Mouse (Mus musculus): ENCODE data around the gene Ptafr. TPM values are rescaled to one million over a fixed set of nuclear protein-coding genes. Genes with fewer than 3 reads are reported as not detected.
"Not testable (repeated sequence)": the region's sequence is repeated elsewhere in the genome, so short reads cannot be mapped to it uniquely, and the experiment has no call there.

Ptafr gene
- polyA plus RNA-seq, 1 experiment from 2014 or later, result 1.2 TPM

DNA sequence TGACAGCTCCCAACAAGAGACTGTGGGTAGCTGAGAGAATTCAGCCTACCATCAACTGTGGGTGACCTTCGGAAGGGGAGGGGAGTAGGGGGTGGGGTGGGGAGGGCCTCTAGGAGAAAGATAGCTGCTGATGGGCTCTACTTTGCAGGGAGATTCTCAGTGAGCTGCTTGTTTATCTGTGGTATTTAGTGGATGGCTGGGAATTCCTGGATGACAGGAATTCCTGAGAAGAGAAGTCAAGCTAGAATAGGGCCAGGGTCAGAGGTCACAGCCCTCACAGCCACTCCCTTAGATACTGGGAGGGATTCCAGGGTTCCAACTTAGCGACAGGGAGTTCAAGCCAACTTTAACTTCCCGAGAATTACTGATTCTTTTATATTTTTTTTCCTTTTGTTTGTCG, 30.3 kb downstream of the Ptafr start:
- Histone ChIP-seq H3K27ac (no peak overlapping the region), H3K9ac (no peak overlapping the region), H3K27me3 (no peaks in the 10 kb centered on the region), H3K36me3 (no peaks in the 10 kb centered on the region), H3K4me3 (no peak overlapping the region), H3K4me2 (no peak overlapping the region), H3K4me1 (no peaks in the 10 kb centered on the region), H3K9me3 (no peaks in the 10 kb centered on the region)
- no peak for ATAC-seq (ENCODE audit: borderline replicate concordance, extremely low read depth, low FRiP score, low TSS enrichment)
- 24% methylated on average over 4 of the region's 4 CpGs for WGBS

DNA sequence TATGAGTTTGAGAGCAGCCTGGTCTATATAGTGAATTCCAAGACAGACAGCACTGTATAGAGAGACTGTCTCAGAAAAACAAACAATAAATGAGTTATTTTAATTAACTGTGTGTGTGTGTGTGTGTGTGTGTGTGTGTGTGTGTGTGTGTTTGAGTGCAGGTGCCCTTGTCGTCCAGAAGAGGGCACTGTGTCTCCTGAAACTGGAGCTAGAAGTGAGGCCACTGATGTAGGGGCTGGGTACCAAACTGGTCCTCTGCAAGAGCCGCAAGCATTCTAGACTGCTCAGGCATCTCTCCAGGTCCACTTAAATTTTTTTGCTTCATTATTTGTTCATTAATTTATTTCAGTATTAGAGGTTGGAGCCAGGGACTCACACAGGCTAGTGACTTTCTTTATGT, 35.0 kb downstream of the Ptafr start:
- no peaks in the 10 kb centered on the region for H3K27me3 ChIP-seq
- no peaks in the 10 kb centered on the region for H3K36me3 ChIP-seq
- H3K4me2 ChIP-seq, result no peak overlapping the region
- no peak overlapping the region for H3K9ac ChIP-seq
- 80% methylated on average over 2 of the region's 2 CpGs for WGBS
- ATAC-seq (ENCODE audit: borderline replicate concordance, extremely low read depth, low FRiP score, low TSS enrichment), result no peak
- no peaks in the 10 kb centered on the region for H3K9me3 ChIP-seq
- no peaks in the 10 kb centered on the region for H3K4me1 ChIP-seq
- no peak overlapping the region for H3K4me3 ChIP-seq
- no peak overlapping the region for H3K27ac ChIP-seq

DNA sequence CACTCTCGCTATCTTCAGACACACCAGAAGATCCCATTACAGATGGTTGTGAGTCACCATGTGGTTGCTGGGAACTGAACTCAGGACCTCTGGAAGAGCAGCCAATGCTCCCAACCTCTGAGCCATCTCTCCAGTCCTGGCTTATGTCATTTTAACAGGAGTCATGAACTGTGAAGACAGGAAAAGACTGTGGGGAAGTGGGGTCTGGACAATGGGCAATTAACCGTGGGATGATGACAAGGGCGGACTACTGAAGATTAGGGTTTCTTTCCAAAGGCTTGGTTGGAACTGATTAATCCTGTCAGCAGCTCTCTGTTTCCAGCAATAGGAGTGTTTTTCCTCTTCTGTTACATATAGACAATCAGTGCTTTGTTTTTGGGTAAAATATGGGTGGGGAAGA, 35.9 kb downstream of the Ptafr start:
- Histone ChIP-seq H3K36me3 (no peaks in the 10 kb centered on the region), H3K27me3 (no peaks in the 10 kb centered on the region), H3K27ac (no peak overlapping the region), H3K9me3 (no peaks in the 10 kb centered on the region), H3K4me1 (no peaks in the 10 kb centered on the region), H3K9ac (no peak overlapping the region), H3K4me3 (no peak overlapping the region), H3K4me2 (no peak overlapping the region)
- ATAC-seq (ENCODE audit: borderline replicate concordance, extremely low read depth, low FRiP score, low TSS enrichment), result no peak
- 63% methylated on average over 3 of the region's 3 CpGs for WGBS

DNA sequence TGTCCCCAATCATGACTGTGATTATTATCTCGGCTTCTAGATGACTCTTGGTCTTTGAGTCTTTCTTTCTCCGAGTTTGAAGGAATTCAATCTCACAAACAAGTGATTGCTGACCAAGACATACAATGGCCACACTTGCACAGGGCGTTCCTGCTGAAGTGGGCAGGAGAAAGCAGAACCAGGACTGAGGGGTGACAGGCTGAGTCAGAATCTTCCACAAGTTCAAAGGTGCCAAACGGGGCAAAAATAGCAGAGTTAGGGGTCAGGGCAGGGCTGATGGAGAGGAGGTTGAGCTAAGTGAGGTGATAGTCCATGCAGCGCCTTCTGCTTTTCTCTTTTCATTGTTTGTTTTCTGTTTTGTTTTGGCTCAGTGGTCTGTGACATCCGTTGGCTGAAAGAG, 36.6 kb downstream of the Ptafr start:
- Histone ChIP-seq H3K9ac (no peak overlapping the region), H3K9me3 (no peaks in the 10 kb centered on the region), H3K36me3 (no peaks in the 10 kb centered on the region), H3K27me3 (no peaks in the 10 kb centered on the region), H3K27ac (no peak overlapping the region), H3K4me2 (no peak overlapping the region), H3K4me3 (no peak overlapping the region), H3K4me1 (0 out of 2 replicates have a peak, but pooled peaks cover under 1% of the 10 kb centered on the region)
- no peak for ATAC-seq (ENCODE audit: borderline replicate concordance, extremely low read depth, low FRiP score, low TSS enrichment)
- WGBS, result 76% methylated on average over 6 of the region's 6 CpGs

GRCm38 (mm10) chr4:132601242-132601641, 37.4 kb downstream of the Ptafr start:
- WGBS, result 90% methylated on average over 4 of the region's 5 CpGs
- H3K9ac ChIP-seq; H3K4me3 ChIP-seq; H3K27ac ChIP-seq; H3K4me1 ChIP-seq; H3K4me2 ChIP-seq; ATAC-seq (ENCODE audit: borderline replicate concordance, extremely low read depth, low FRiP score, low TSS enrichment); H3K27me3 ChIP-seq; H3K9me3 ChIP-seq; H3K36me3 ChIP-seq: not testable (repeated sequence)

DNA sequence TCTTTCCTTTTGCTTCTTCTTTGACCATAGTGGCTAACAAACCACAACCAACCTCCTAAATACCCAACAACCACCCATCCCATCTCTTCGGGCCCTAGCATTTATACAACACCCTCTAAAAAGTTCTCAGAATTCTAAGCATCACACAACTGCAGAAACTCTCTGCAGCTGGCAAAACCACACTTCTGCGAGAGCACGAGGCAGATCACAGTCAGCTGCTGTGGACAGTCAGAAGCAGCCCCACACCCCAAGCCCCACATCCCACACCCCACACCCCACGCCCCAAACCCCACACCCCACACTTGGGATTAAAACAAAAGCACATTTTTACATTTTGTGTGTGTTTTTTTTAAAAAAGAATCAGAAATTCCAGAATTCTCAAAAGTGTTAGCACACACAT, 39.6 kb downstream of the Ptafr start:
- 69% methylated on average over 4 of the region's 4 CpGs for WGBS
- no peaks in the 10 kb centered on the region for H3K36me3 ChIP-seq
- no peak overlapping the region for H3K4me2 ChIP-seq
- no peak overlapping the region for H3K27ac ChIP-seq
- no peaks in the 10 kb centered on the region for H3K9me3 ChIP-seq
- 0 out of 2 replicates have a peak, but pooled peaks cover 3% of the 10 kb centered on the region for H3K4me1 ChIP-seq
- no peaks in the 10 kb centered on the region for H3K27me3 ChIP-seq
- no peak for ATAC-seq (ENCODE audit: borderline replicate concordance, extremely low read depth, low FRiP score, low TSS enrichment)
- no peak overlapping the region for H3K4me3 ChIP-seq
- H3K9ac ChIP-seq, result no peak overlapping the region

GRCm38 (mm10) chr4:132605816-132606215, 41.9 kb downstream of the Ptafr start:
- no peak overlapping the region for H3K4me2 ChIP-seq
- WGBS, result 24% methylated on average over 5 of the region's 5 CpGs
- H3K9ac ChIP-seq, result no peak overlapping the region
- H3K4me1 ChIP-seq, result 0 out of 2 replicates have a peak, but pooled peaks cover 3% of the 10 kb centered on the region
- ATAC-seq (ENCODE audit: borderline replicate concordance, extremely low read depth, low FRiP score, low TSS enrichment), result peak; percentile 83
- no peaks in the 10 kb centered on the region for H3K9me3 ChIP-seq
- no peaks in the 10 kb centered on the region for H3K27me3 ChIP-seq
- H3K27ac ChIP-seq, result peak overlapping the region; percentile 33; the same call in 1 of the 2 replicates
- H3K4me3 ChIP-seq, result no peak overlapping the region
- H3K36me3 ChIP-seq, result no peaks in the 10 kb centered on the region

DNA sequence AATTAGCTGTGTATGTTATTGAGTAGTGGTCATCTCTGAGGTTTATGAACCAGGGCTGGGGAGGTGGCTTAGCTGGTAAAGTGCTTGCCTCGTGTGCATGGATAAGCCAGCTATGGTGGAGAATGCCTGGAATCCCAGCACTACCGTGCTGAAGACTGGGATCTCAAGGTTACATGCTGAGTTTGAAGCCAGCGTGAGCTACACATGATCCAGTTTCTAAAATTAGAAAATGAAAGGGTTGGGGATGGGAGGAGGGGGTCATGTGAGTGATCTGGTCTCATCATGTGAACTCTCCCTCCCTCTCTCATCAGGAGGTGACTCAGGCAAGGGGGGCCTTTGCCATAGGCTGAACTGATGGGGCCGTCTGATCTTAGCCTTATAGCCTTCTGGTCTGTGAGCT, 44.3 kb downstream of the Ptafr start:
- Histone ChIP-seq H3K27ac (no peak overlapping the region), H3K9me3 (no peaks in the 10 kb centered on the region), H3K4me1 (0 out of 2 replicates have a peak, but pooled peaks cover 3% of the 10 kb centered on the region), H3K4me3 (no peak overlapping the region), H3K27me3 (no peaks in the 10 kb centered on the region), H3K4me2 (no peak overlapping the region), H3K9ac (no peak overlapping the region), H3K36me3 (no peaks in the 10 kb centered on the region)
- no peak for ATAC-seq (ENCODE audit: borderline replicate concordance, extremely low read depth, low FRiP score, low TSS enrichment)
- WGBS, result 47% methylated on average over 4 of the region's 4 CpGs

GRCm38 (mm10) chr4:132610301-132610984, 46.6 kb downstream of the Ptafr start:
- 63% methylated on average over 3 of the region's 3 CpGs for WGBS
- no peak overlapping the region for H3K4me3 ChIP-seq
- ATAC-seq (ENCODE audit: borderline replicate concordance, extremely low read depth, low FRiP score, low TSS enrichment), result no peak
- H3K36me3 ChIP-seq, result no peaks in the 10 kb centered on the region
- H3K9me3 ChIP-seq, result no peaks in the 10 kb centered on the region
- no peak overlapping the region for H3K9ac ChIP-seq
- no peak overlapping the region for H3K4me2 ChIP-seq
- H3K4me1 ChIP-seq, result 0 out of 2 replicates have a peak, but pooled peaks cover 3% of the 10 kb centered on the region
- no peak overlapping the region for H3K27ac ChIP-seq
- H3K27me3 ChIP-seq, result no peaks in the 10 kb centered on the region

DNA sequence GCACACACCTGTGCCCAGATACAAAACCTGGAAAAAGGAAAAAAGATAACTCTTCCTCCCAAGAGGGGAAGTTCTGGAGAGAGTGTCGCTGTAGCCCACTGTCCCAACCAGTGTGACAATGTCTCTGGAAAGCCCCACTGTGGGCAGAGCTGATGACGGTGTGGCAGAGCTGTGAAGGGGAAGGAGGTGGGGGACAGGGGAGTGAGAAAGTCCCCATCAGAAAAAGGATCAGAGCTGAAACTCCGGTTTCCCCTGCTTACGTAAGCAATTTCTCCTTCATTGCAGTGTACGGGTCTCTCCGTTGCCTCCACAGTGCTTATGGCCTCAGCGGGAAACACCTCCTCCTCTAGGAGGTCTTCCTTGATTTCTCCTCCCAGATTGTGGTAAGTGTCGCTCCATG, 47.5 kb downstream of the Ptafr start:
- Histone ChIP-seq H3K4me3 (no peak overlapping the region), H3K9me3 (no peaks in the 10 kb centered on the region), H3K9ac (no peak overlapping the region), H3K36me3 (no peaks in the 10 kb centered on the region), H3K4me2 (no peak overlapping the region), H3K27ac (no peak overlapping the region), H3K4me1 (no peaks in the 10 kb centered on the region), H3K27me3 (no peaks in the 10 kb centered on the region)
- ATAC-seq (ENCODE audit: borderline replicate concordance, extremely low read depth, low FRiP score, low TSS enrichment), result no peak
- 76% methylated on average over 8 of the region's 8 CpGs for WGBS

GRCm38 (mm10) chr4:132617873-132618272, 54.0 kb downstream of the Ptafr start:
- Histone ChIP-seq H3K27ac (no peak overlapping the region), H3K4me3 (no peak overlapping the region), H3K4me2 (no peak overlapping the region), H3K27me3 (no peaks in the 10 kb centered on the region), H3K9me3 (no peaks in the 10 kb centered on the region), H3K36me3 (no peaks in the 10 kb centered on the region), H3K4me1 (no peaks in the 10 kb centered on the region), H3K9ac (no peak overlapping the region)
- 89% methylated on average over 6 of the region's 6 CpGs for WGBS
- ATAC-seq (ENCODE audit: borderline replicate concordance, extremely low read depth, low FRiP score, low TSS enrichment), result no peak

DNA sequence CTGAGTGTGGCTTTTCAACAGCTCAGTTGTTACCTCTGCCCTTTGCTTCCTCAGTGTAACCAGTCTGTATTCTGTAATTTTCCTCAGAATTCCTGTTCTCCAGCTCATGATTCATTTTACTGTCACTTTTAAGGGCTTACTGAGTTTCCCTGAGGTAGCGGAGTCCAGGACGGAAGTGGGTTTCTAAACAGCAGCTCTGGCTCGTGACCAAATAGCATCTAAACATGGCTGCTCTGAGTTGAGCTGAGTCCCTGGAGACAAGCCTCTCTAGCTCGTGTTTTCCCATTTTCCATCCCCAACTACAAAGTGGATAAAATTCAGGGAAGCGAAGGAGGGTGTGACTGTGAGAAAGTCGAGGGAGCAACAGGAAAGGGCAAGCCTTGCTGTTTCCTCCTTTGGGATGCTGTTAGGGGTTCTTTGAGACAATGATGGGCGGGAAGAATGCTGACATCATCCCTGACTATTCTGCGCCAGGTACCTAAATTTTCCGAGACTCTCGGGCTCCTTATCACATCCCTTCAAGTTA, 55.0 kb downstream of the Ptafr start:
- H3K27ac ChIP-seq, result no peak overlapping the region

More for the DNA sequence above, 55.0 kb downstream of the Ptafr start:
- no peak for ATAC-seq (ENCODE audit: borderline replicate concordance, extremely low read depth, low FRiP score, low TSS enrichment)
- H3K4me3 ChIP-seq, result no peak overlapping the region
- no peaks in the 10 kb centered on the region for H3K4me1 ChIP-seq
- H3K27me3 ChIP-seq, result no peaks in the 10 kb centered on the region
- H3K9me3 ChIP-seq, result no peaks in the 10 kb centered on the region
- H3K4me2 ChIP-seq, result no peak overlapping the region
- no peaks in the 10 kb centered on the region for H3K36me3 ChIP-seq
- no peak overlapping the region for H3K9ac ChIP-seq
- WGBS, result 69% methylated on average over 10 of the region's 10 CpGs

Data from lung, embryonic 15.5 days (tissue).